Mouse (Mus musculus) lung, embryonic 16.5 days (tissue): ENCODE measurements around the gene Urgcp. TPM values are rescaled to one million over a fixed set of nuclear protein-coding genes. Genes with fewer than 3 reads are reported as not detected.

Experiments
- ATAC-seq: fragments of 200-750 bp; cut with Nextera tagmentation; 2 replicates; pipeline ENCODE4 v1.8.0; 2017; ENCODE audit warnings: low read depth, mild to moderate bottlenecking, moderate library complexity
- H3K27ac ChIP-seq: fragments of 300-500 bp; sonication (generic); 2 replicates; pipeline ENCODE4 v1.5.1; 2014; ENCODE audit warnings: mild to moderate bottlenecking, control low read depth, low read length
- H3K27me3 ChIP-seq: fragments of 300-500 bp; sonication (generic); 2 replicates; pipeline ENCODE4 v1.6.1; 2014; ENCODE audit warnings: low read depth, low read length, mixed read lengths; ENCODE audit not compliant: control insufficient read depth, insufficient read depth
- H3K36me3 ChIP-seq: fragments of 300-500 bp; sonication (generic); 2 replicates; pipeline ENCODE4 v1.6.1; 2014; ENCODE audit warnings: low read length; ENCODE audit not compliant: control insufficient read depth, insufficient read depth
- H3K4me1 ChIP-seq: fragments of 300-500 bp; sonication (generic); replicated peaks from 2 replicates; pipeline ENCODE4 v1.6.1; 2014; ENCODE audit warnings: low read length, mixed read lengths; ENCODE audit not compliant: control insufficient read depth, insufficient read depth
- H3K4me2 ChIP-seq: fragments of 300-500 bp; sonication (generic); 2 replicates; pipeline ENCODE4 v1.6.1; 2014; ENCODE audit warnings: low read depth, low read length, control low read depth
- H3K4me3 ChIP-seq: fragments of 300-500 bp; sonication (generic); 2 replicates; pipeline ENCODE4 v1.5.1; 2014; ENCODE audit warnings: mild to moderate bottlenecking, low read length, control low read depth
- H3K9ac ChIP-seq: fragments of 300-500 bp; sonication (generic); 2 replicates; pipeline ENCODE4 v1.6.1; 2014; ENCODE audit warnings: low read length, control low read depth
- H3K9me3 ChIP-seq: fragments of 300-500 bp; sonication (generic); 2 replicates; pipeline ENCODE4 v1.6.1; 2016; ENCODE audit warnings: low read length; ENCODE audit not compliant: control insufficient read depth
- WGBS: fragments of 180-500 bp; shearing (Covaris S2); extraction: QIAGEN DNeasy Blood & Tissue Kit; methylation state at CpG from one replicate; pipeline ENCODE4 v1.1.7; 2014; 5-methylcytosine and 5-hydroxymethylcytosine counted together
- polyA plus RNA-seq: library from polyadenylated mRNA; unstranded; fragments of >200 nt; fragmentation: Nextera tagmentation; extraction: Ambion mirVana; gene quantifications from 2 replicates; pipeline ENCODE4 v1.2.1, GENCODE M21; 2015

The Urgcp gene
- polyA plus RNA-seq, 1 experiment from 2014 or later, result 26.0 TPM

DNA sequence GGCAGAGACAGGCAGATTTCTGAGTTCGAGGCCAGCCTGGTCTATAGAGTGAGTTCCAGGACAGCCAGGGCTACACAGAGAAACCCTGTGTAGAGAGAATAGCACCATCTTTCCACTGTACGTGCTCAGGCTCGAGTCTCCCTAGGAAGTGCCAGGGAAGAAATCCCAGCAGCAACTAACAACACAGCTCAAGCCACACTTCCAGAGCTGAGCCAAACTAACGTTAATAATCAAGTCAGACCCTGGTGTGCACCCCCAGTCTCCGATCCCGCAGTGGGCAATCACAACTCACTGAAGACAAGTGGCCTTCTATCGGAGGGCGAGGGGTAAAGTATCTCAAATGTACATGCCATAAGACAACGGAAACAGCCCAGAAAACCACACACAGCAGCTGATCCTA lies 32.6 kb downstream of the Urgcp start:
- ATAC-seq, result no peak
- Histone ChIP-seq H3K9ac (no peak overlapping the region), H3K27ac (no peak overlapping the region), H3K9me3 (no peaks in the 10 kb centered on the region), H3K36me3 (no peaks in the 10 kb centered on the region; the same call in 1 of the 2 replicates), H3K4me1 (no peaks in the 10 kb centered on the region), H3K4me3 (no peak overlapping the region), H3K27me3 (no peaks in the 10 kb centered on the region), H3K4me2 (no peak overlapping the region)
- WGBS, result 86% methylated on average over 9 of the region's 9 CpGs

DNA sequence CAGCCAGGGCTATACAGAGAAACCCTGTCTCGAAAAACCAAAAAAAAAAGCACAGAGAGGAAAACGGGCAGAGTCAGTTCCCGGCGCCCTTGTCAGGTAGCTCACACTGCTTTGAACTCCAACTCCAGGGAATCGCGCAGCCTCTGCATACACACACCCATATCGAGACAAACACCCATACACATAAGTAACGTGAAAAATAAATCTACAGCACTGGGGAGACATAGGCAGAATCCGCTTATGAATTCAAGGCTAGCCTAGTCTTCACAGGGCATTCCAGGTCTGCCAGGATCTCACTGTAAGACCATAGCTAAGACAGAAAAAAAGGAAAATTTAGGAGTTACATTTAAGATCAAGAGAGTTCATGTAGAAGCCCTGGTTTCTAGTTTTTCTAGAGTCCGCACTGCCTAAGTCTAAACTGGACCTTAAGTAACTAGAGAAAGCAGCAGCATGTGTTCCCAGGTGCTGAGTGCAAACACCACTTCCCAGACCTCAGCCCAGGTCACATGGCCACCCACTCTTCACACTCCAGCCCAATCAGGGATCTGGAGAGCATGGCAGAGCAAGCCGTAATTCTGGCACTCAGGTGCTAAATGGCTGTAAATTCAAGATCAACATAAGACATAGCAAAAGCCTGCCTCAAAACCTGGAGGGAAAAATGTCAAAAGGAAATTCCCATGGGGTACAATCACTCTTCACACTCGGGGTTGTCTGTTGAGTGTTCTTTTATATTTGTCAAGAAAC lies 43.4 kb downstream of the Urgcp start:
- peaks cover 39% of the 10 kb centered on the region for H3K36me3 ChIP-seq
- H3K9me3 ChIP-seq, result no peaks in the 10 kb centered on the region
- WGBS, result 83% methylated on average over 12 of the region's 12 CpGs
- no peak overlapping the region for H3K27ac ChIP-seq
- no peak overlapping the region for H3K4me3 ChIP-seq
- no peaks in the 10 kb centered on the region for H3K27me3 ChIP-seq
- no peak for ATAC-seq
- no peaks in the 10 kb centered on the region for H3K4me1 ChIP-seq
- no peak overlapping the region for H3K9ac ChIP-seq
- H3K4me2 ChIP-seq, result no peak overlapping the region

- no peaks in the 10 kb centered on the region for H3K27me3 ChIP-seq
- H3K4me3 ChIP-seq, result no peak overlapping the region
- H3K4me2 ChIP-seq, result no peak overlapping the region
- WGBS, result 84% methylated on average over 34 of the region's 34 CpGs
- no peaks in the 10 kb centered on the region for H3K9me3 ChIP-seq
- H3K27ac ChIP-seq, result no peak overlapping the region
- no peak overlapping the region for H3K9ac ChIP-seq
- H3K36me3 ChIP-seq, result peaks cover 35% of the 10 kb centered on the region
- no peaks in the 10 kb centered on the region for H3K4me1 ChIP-seq
- ATAC-seq, result peak; percentile 41
Measured at GRCm38 (mm10) chr11:5716938-5717705, 45.1 kb downstream of the Urgcp start.

GRCm38 (mm10) chr11:5716246-5716645 lies 45.9 kb downstream of the Urgcp start:
- Histone ChIP-seq H3K27me3 (no peaks in the 10 kb centered on the region), H3K27ac (no peak overlapping the region), H3K4me2 (no peak overlapping the region), H3K9ac (no peak overlapping the region), H3K36me3 (peaks cover 33% of the 10 kb centered on the region), H3K9me3 (no peaks in the 10 kb centered on the region), H3K4me1 (no peaks in the 10 kb centered on the region), H3K4me3 (no peak overlapping the region)
- ATAC-seq, result no peak
- WGBS, result 85% methylated on average over 11 of the region's 11 CpGs

- no peak within 1 kb of the TSS for H3K4me2 ChIP-seq
- H3K27me3 ChIP-seq, result no peaks in the 10 kb centered on the region
- ATAC-seq, result no peak
- 90% methylated on average over 14 of the region's 14 CpGs for WGBS
- no peaks in the 10 kb centered on the region for H3K4me1 ChIP-seq
- no peaks in the 10 kb centered on the region for H3K9me3 ChIP-seq
- H3K9ac ChIP-seq, result no peak within 1 kb of the TSS
- H3K36me3 ChIP-seq, result peaks cover 33% of the 10 kb centered on the region
- H3K27ac ChIP-seq, result no peak within 1 kb of the TSS
- H3K4me3 ChIP-seq, result no peak within 1 kb of the TSS
Measured at GRCm38 (mm10) chr11:5715630-5716105, 46.5 kb downstream of the Urgcp start, which contains the start of gene Mrps24. Gene Mrps24, minus strand, starts transcription at chr11:5715680.

DNA sequence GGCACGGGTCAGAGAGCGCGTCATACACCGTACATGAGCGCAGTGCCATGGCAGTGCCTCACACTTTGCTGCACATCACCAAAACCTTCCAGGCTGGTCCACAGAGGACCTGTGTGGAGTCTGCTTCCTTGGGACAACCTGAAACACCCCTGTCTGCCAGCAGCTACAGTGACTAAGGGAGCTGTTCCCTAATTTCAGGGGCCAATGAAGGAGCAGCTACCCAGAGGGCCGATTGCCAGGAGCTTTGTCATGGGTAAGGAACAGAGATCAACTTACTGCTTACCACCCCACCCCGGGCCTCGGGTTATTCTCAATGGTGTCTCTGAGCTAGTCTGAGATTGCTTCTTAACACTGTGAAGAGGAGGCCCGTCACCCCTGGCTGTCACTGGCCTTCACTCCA lies 47.0 kb downstream of the Urgcp start:
- Histone ChIP-seq H3K27me3 (no peaks in the 10 kb centered on the region), H3K9ac (no peak overlapping the region), H3K9me3 (no peaks in the 10 kb centered on the region), H3K4me1 (no peaks in the 10 kb centered on the region), H3K4me3 (no peak overlapping the region), H3K27ac (no peak overlapping the region), H3K4me2 (no peak overlapping the region), H3K36me3 (peaks cover 33% of the 10 kb centered on the region)
- WGBS, result 83% methylated on average over 9 of the region's 9 CpGs
- no peak for ATAC-seq

- WGBS, result 15% methylated on average over 49 of the region's 50 CpGs
- H3K27ac ChIP-seq, result peak overlapping the region; percentile 71
- peaks cover 10% of the 10 kb centered on the region; the same call in 1 of the 2 replicates for H3K36me3 ChIP-seq
- peak overlapping the region; percentile 62 for H3K4me2 ChIP-seq
- H3K4me3 ChIP-seq, result peak overlapping the region; percentile 90
- ATAC-seq, result peak; percentile 98
- H3K9ac ChIP-seq, result peak overlapping the region; percentile 92
- H3K4me1 ChIP-seq, result peaks cover 8% of the 10 kb centered on the region
- H3K27me3 ChIP-seq, result no peaks in the 10 kb centered on the region
- H3K9me3 ChIP-seq, result no peaks in the 10 kb centered on the region
Measured at GRCm38 (mm10) chr11:5707530-5708353, 54.4 kb downstream of the Urgcp start.

DNA sequence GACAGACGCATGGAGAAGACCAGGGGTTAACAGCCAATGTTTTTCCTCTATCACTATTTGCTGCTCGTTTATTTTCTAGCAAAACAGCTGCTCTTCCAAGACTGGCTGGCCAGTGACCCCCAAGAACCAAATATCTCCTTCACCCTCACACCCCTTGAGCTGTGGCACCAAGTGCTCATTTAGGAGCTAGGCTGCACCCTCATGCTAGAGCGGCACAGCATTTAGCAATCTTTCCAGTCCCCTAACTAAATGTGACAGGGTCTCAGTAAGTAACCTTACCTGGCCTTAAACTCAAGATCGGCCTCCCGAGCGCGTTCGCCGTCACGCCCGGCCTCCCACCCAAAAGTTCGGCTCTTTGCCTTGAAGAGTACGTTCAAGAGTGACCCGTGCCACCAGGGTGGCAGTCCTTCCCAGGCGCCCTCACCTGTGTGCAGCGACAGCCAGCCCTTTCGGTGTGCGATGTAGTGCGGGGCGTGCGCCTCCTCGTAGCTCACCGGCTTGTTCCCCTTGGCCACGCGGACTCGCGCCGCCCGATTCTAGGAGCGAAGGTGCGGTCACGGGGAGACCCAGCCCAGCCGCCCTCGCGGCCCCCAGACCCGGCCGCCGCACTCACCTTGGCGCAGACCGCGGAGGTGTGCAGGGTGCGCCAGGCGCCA lies 55.2 kb downstream of the Urgcp start:
- peak overlapping the region; percentile 62 for H3K4me2 ChIP-seq
- H3K4me1 ChIP-seq, result peaks cover 8% of the 10 kb centered on the region
- H3K4me3 ChIP-seq, result peak overlapping the region; percentile 90
- H3K36me3 ChIP-seq, result peaks cover 11% of the 10 kb centered on the region; the same call in 1 of the 2 replicates
- peak; percentile 71 for ATAC-seq
- WGBS, result under 1% methylated on average over 39 of the region's 43 CpGs
- peak overlapping the region; percentile 71 for H3K27ac ChIP-seq
- H3K9ac ChIP-seq, result peak overlapping the region; percentile 92
- no peaks in the 10 kb centered on the region for H3K9me3 ChIP-seq
- H3K27me3 ChIP-seq, result no peaks in the 10 kb centered on the region
